Mouse (Mus musculus) embryonic facial prominence, embryonic 12.5 days (tissue): ENCODE data around the gene Mettl26. TPM values are rescaled to one million over a fixed set of nuclear protein-coding genes. Genes with fewer than 3 reads are reported as not detected.
A peak's percentile ranks its signal among the peaks of the same experiment; 100 is the strongest.

ENCODE experiments used
- ATAC-seq: fragments of 200-750 bp; cut with Nextera tagmentation; 2 replicates; pipeline ENCODE4 v1.8.0; 2017; ENCODE audit not compliant: insufficient number of reproducible peaks, insufficient read depth, low FRiP score, low TSS enrichment
- H3K27ac ChIP-seq: fragments of 300-500 bp; sonication (generic); 2 replicates; pipeline ENCODE4 v1.5.1; 2016; ENCODE audit warnings: mild to moderate bottlenecking
- H3K27me3 ChIP-seq: fragments of 300-500 bp; sonication (generic); 2 replicates; pipeline ENCODE4 v1.6.1; 2016; ENCODE audit warnings: mild to moderate bottlenecking, moderate library complexity
- H3K36me3 ChIP-seq: fragments of 300-500 bp; sonication (generic); 2 replicates; pipeline ENCODE4 v1.6.1; 2016; ENCODE audit warnings: mild to moderate bottlenecking
- H3K4me1 ChIP-seq: fragments of 300-500 bp; sonication (generic); 2 replicates; pipeline ENCODE4 v1.6.1; 2016
- H3K4me2 ChIP-seq: fragments of 300-500 bp; sonication (generic); replicated peaks from 2 replicates; pipeline ENCODE4 v1.6.1; 2016; ENCODE audit warnings: mild to moderate bottlenecking, moderate library complexity
- H3K4me3 ChIP-seq: fragments of 300-500 bp; sonication (generic); 2 replicates; pipeline ENCODE4 v1.5.1; 2016; ENCODE audit warnings: mild to moderate bottlenecking
- H3K9ac ChIP-seq: fragments of 300-500 bp; sonication (generic); 2 replicates; pipeline ENCODE4 v1.6.1; 2016; ENCODE audit warnings: mild to moderate bottlenecking, moderate library complexity
- H3K9me3 ChIP-seq: fragments of 300-500 bp; sonication (generic); 2 replicates; pipeline ENCODE4 v1.6.1; 2016; ENCODE audit warnings: mild to moderate bottlenecking, moderate library complexity
- WGBS: fragments of 180-500 bp; shearing (Covaris S2); methylation state at CpG from one replicate; pipeline ENCODE4 v1.1.7; 2016; 5-methylcytosine and 5-hydroxymethylcytosine counted together
- microRNA-seq: library from miRNA; unstranded; fragments of <30 nt; microRNA quantifications from one replicate; pipeline ENCODE4, GENCODE M21; 2017
- polyA plus RNA-seq: library from polyadenylated mRNA; unstranded; fragments of >200 nt; fragmentation: Nextera tagmentation; extraction: Ambion mirVana; gene quantifications from 2 replicates; pipeline ENCODE4 v1.2.1, GENCODE M21; 2016

Mettl26 gene
- polyA plus RNA-seq, 1 experiment from 2014 or later, result 56.8 TPM

- Histone ChIP-seq H3K9ac (peak within 1 kb of the TSS; percentile 71), H3K27ac (peak within 1 kb of the TSS; percentile 86), H3K36me3 (no peaks in the 10 kb centered on the region), H3K27me3 (no peaks in the 10 kb centered on the region), H3K4me2 (peak within 1 kb of the TSS; percentile 80), H3K4me3 (peak within 1 kb of the TSS; percentile 95), H3K4me1 (peaks cover 17% of the 10 kb centered on the region), H3K9me3 (no peaks in the 10 kb centered on the region)
- WGBS, result under 1% methylated on average over 61 of the region's 78 CpGs
- ATAC-seq, result no peak
These were observed 44.4 kb downstream of the Mettl26 start, which contains the start of gene Rab40c for GRCm38 (mm10) chr17:25919144-25919785. TSS of gene Rab40c (minus strand) at chr17:25919727.

DNA sequence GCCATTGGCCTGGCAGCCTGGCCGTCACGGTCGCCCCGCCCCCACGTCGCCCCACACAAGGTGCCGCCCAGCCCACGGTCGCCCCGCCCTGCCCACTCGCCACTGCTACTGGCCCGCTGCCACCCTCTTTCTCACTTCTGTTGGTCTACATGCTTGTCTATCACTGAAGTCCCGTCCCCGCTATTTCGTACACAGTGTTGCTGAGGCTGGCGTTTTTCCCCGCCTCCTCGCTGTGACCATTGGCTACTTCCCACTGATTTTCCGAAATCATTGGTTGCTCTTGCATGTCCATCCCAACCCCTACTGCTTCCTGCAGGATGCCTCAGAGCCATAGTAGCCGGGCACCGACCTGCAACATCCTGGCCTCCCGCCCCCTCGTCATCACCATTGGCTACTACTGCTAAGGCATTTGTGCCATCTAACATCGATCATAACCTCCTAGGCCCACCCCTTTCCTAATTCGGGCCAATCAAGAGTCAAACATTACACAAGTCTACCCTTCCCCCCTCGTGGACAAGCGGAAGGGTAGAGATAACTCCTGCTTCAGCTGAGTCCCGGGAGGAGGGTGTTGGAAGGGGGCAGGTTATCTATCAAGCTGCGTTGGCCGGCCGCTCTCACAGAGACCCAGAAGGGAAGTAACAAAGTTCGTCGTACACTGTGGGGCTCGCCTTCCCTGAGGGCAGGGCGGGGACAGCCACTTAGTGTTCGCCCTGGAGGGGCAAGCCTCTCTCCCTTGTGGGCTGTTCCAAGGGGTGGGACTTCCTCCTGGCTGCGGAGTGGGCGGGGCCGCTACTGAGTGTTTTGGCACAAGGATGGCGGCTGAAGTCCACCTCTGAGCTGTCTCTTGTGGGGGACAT is 45.1 kb downstream of the Mettl26 start:
- Histone ChIP-seq H3K9ac (peak overlapping the region; percentile 71), H3K27ac (peak overlapping the region; percentile 86), H3K9me3 (no peaks in the 10 kb centered on the region), H3K4me3 (peak overlapping the region; percentile 95), H3K4me1 (peaks cover 17% of the 10 kb centered on the region), H3K36me3 (no peaks in the 10 kb centered on the region), H3K27me3 (no peaks in the 10 kb centered on the region), H3K4me2 (peak overlapping the region; percentile 80)
- ATAC-seq, result peak; percentile 99
- under 1% methylated on average over 40 of the region's 40 CpGs for WGBS

DNA sequence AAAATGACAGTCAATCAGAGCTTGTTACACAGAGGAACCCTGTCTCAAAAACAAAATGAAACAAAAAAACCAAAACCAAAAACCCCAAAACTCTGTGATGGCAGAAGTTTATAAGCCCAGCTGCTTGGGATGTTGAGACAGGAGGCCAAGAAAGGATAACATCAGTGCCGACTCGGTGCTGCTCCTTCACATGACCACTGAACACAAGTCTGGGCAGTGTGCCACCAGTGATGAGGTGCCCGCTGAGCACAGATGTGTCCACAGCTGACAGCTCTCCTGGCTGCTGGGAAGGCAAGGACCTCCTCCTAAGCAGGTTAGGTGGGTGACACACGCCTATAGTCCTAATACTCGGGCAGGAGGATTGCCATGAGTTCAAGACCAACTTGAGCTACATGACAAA is 47.2 kb downstream of the Mettl26 start:
- Histone ChIP-seq H3K9ac (no peak overlapping the region), H3K27ac (no peak overlapping the region), H3K4me2 (no peak overlapping the region), H3K27me3 (no peaks in the 10 kb centered on the region), H3K36me3 (peaks cover 16% of the 10 kb centered on the region), H3K4me3 (no peak overlapping the region), H3K4me1 (peaks cover 17% of the 10 kb centered on the region), H3K9me3 (no peaks in the 10 kb centered on the region)
- ATAC-seq, result no peak
- 86% methylated on average over 5 of the region's 5 CpGs for WGBS

- H3K36me3 ChIP-seq, result peaks cover 45% of the 10 kb centered on the region
- WGBS, result 76% methylated on average over 2 of the region's 2 CpGs
- H3K9ac ChIP-seq, result no peak overlapping the region
- H3K9me3 ChIP-seq, result no peaks in the 10 kb centered on the region
- H3K4me2 ChIP-seq, result no peak overlapping the region
- 0 out of 2 replicates have a peak, but pooled peaks cover 4% of the 10 kb centered on the region for H3K4me1 ChIP-seq
- H3K27me3 ChIP-seq, result no peaks in the 10 kb centered on the region
- ATAC-seq, result no peak
- H3K4me3 ChIP-seq, result no peak overlapping the region
- H3K27ac ChIP-seq, result no peak overlapping the region
These were observed 50.5 kb downstream of the Mettl26 start for GRCm38 (mm10) chr17:25925348-25925747.

Small RNA genes lying within 50 kb of the gene (microRNA-seq; reads per million reads assigned to microRNA genes)
- gene Mir3082, result 0.54 reads per million

Other genes starting within 250 kb of the Mettl26 start
- gene Gng13, start 157.9 kb upstream of the Mettl26 start, polyA plus RNA-seq, result 2.6 and 5.6 TPM in 2 replicates
- 43.5 and 45.9 TPM in 2 replicates for gene Chtf18, start 147.7 kb upstream of the Mettl26 start, polyA plus RNA-seq
- 27.0 and 29.1 TPM in 2 replicates for gene Rpusd1, start 147.4 kb upstream of the Mettl26 start, polyA plus RNA-seq
- gene Mslnl, start 139.0 kb upstream of the Mettl26 start, polyA plus RNA-seq, result 0.35 and 0.41 TPM in 2 replicates
- 0.37 and 0.38 TPM in 2 replicates for gene Msln, start 120.7 kb upstream of the Mettl26 start, polyA plus RNA-seq
- 23.9 and 25.6 TPM in 2 replicates for gene Narfl, start 101.3 kb upstream of the Mettl26 start, polyA plus RNA-seq
- gene Haghl, start 89.4 kb upstream of the Mettl26 start, polyA plus RNA-seq, result 93.0 and 95.4 TPM in 2 replicates
- 0.18 and 0.29 TPM in 2 replicates for gene Ccdc78, start 88.5 kb upstream of the Mettl26 start, polyA plus RNA-seq
- 72.0 and 77.0 TPM in 2 replicates for gene Fam173a, start 82.2 kb upstream of the Mettl26 start, polyA plus RNA-seq
- not detected in 2 replicates for gene AC134908.4, start 79.4 kb upstream of the Mettl26 start, polyA plus RNA-seq
- gene Metrn, start 77.9 kb upstream of the Mettl26 start, polyA plus RNA-seq, result 58.7 and 65.9 TPM in 2 replicates
- gene Fbxl16, start 66.0 kb upstream of the Mettl26 start, polyA plus RNA-seq, result 5.9 and 6.7 TPM in 2 replicates
- gene Wdr24, start 51.4 kb upstream of the Mettl26 start, polyA plus RNA-seq, result 26.0 and 29.6 TPM in 2 replicates
- 53.9 and 57.0 TPM in 2 replicates for gene Jmjd8, start 46.2 kb upstream of the Mettl26 start, polyA plus RNA-seq
- gene Stub1, start 41.7 kb upstream of the Mettl26 start, polyA plus RNA-seq, result 334 and 338 TPM in 2 replicates
- 1.2 and 1.6 TPM in 2 replicates for gene Rhbdl1, start 37.8 kb upstream of the Mettl26 start, polyA plus RNA-seq
- gene Gm20683, start 33.3 kb upstream of the Mettl26 start, polyA plus RNA-seq, result 1.5 and 2.4 TPM in 2 replicates
- 23.0 and 26.9 TPM in 2 replicates for gene Rhot2, start 30.2 kb upstream of the Mettl26 start, polyA plus RNA-seq
- gene Wdr90, start 13.6 kb upstream of the Mettl26 start, polyA plus RNA-seq, result 36.3 and 42.0 TPM in 2 replicates
- gene Mcrip2, start 6.3 kb upstream of the Mettl26 start, polyA plus RNA-seq, result 9.0 and 10.1 TPM in 2 replicates
- 0.45 and 0.62 TPM in 2 replicates for gene Wfikkn1, start 5.8 kb downstream of the Mettl26 start, polyA plus RNA-seq
- 37.4 and 40.9 TPM in 2 replicates for gene Rab40c, start 44.7 kb downstream of the Mettl26 start, polyA plus RNA-seq
- gene Pigq, start 69.9 kb downstream of the Mettl26 start, polyA plus RNA-seq, result 49.9 and 51.7 TPM in 2 replicates
- gene Nhlrc4, start 69.9 kb downstream of the Mettl26 start, polyA plus RNA-seq, result 0.14 and 0.69 TPM in 2 replicates
- gene A930017K11Rik, start 77.5 kb downstream of the Mettl26 start, polyA plus RNA-seq, result 0.14 and 0.20 TPM in 2 replicates
- gene Capn15, start 110.7 kb downstream of the Mettl26 start, polyA plus RNA-seq, result 33.1 and 34.6 TPM in 2 replicates
- 30.4 and 33.1 TPM in 2 replicates for gene Rab11fip3, start 194.5 kb downstream of the Mettl26 start, polyA plus RNA-seq
- 38.5 and 39.0 TPM in 2 replicates for gene Decr2, start 215.3 kb downstream of the Mettl26 start, polyA plus RNA-seq
- 122 and 128 TPM in 2 replicates for gene Nme4, start 220.5 kb downstream of the Mettl26 start, polyA plus RNA-seq
- 0.99 and 1.3 TPM in 2 replicates for gene Tmem8, start 238.2 kb downstream of the Mettl26 start, polyA plus RNA-seq
- gene Mrpl28, start 248.4 kb downstream of the Mettl26 start, polyA plus RNA-seq, result 204 and 216 TPM in 2 replicates